Mouse (Mus musculus) cerebellum, adult 9-10 months (tissue): ENCODE results near the gene Anxa5.

Experiments used
- DNase-seq: peaks from one replicate; pipeline ENCODE4 v3.0.0; 2022

Anxa5 gene

GRCm38 (mm10) chr3:36486881-36487280 lies 11.2 kb upstream of the Anxa5 start:
- DNase-seq, result no peak

GRCm38 (mm10) chr3:36486176-36486575 lies 10.5 kb upstream of the Anxa5 start:
- DNase-seq, result no peak

- no peak for DNase-seq
Measured at GRCm38 (mm10) chr3:36484292-36484691, 8.6 kb upstream of the Anxa5 start.

GRCm38 (mm10) chr3:36482940-36483339 lies 7.2 kb upstream of the Anxa5 start:
- no peak for DNase-seq

- DNase-seq, result peak; percentile 31
Measured at GRCm38 (mm10) chr3:36481776-36482193, 6.1 kb upstream of the Anxa5 start.

- DNase-seq, result no peak
Measured at GRCm38 (mm10) chr3:36480486-36480885, 4.8 kb upstream of the Anxa5 start.

GRCm38 (mm10) chr3:36478776-36479175 lies 3.1 kb upstream of the Anxa5 start:
- no peak for DNase-seq

- DNase-seq, result peak; percentile 24
Measured at GRCm38 (mm10) chr3:36476261-36477155, 814 bp upstream of the Anxa5 start.

- DNase-seq, result peak; percentile 50
Measured at GRCm38 (mm10) chr3:36474938-36475483, 683 bp downstream of the Anxa5 start.

- no peak for DNase-seq
Measured at GRCm38 (mm10) chr3:36474421-36474820, 1.3 kb downstream of the Anxa5 start.

GRCm38 (mm10) chr3:36473222-36473621 lies 2.5 kb downstream of the Anxa5 start:
- no peak for DNase-seq

- no peak for DNase-seq
Measured at GRCm38 (mm10) chr3:36471856-36472255, 3.8 kb downstream of the Anxa5 start.

GRCm38 (mm10) chr3:36468871-36469270 lies 6.8 kb downstream of the Anxa5 start:
- DNase-seq, result no peak

GRCm38 (mm10) chr3:36467632-36468031 lies 8.1 kb downstream of the Anxa5 start:
- no peak for DNase-seq

GRCm38 (mm10) chr3:36465538-36465937 lies 10.2 kb downstream of the Anxa5 start:
- DNase-seq, result no peak

- DNase-seq, result no peak
Measured at GRCm38 (mm10) chr3:36462348-36462747, 13.3 kb downstream of the Anxa5 start.

- no peak for DNase-seq
Measured at GRCm38 (mm10) chr3:36461819-36462218, 13.9 kb downstream of the Anxa5 start.

- DNase-seq, result no peak
Measured at GRCm38 (mm10) chr3:36460717-36461116, 15.0 kb downstream of the Anxa5 start.

- DNase-seq, result peak; percentile 38
Measured at GRCm38 (mm10) chr3:36455566-36455965, 20.1 kb downstream of the Anxa5 start.

GRCm38 (mm10) chr3:36455124-36455523 lies 20.6 kb downstream of the Anxa5 start:
- DNase-seq, result no peak

GRCm38 (mm10) chr3:36452502-36452901 lies 23.2 kb downstream of the Anxa5 start:
- DNase-seq, result no peak

GRCm38 (mm10) chr3:36449292-36450165 lies 26.2 kb downstream of the Anxa5 start:
- no peak for DNase-seq

GRCm38 (mm10) chr3:36446918-36447317 lies 28.8 kb downstream of the Anxa5 start:
- no peak for DNase-seq
